Mouse (Mus musculus) inflammation-experienced regulatory T-cells, adult 6 months (primary cell): ENCODE measurements around the gene Isx. TPM values are rescaled to one million over a fixed set of nuclear protein-coding genes. Genes with fewer than 3 reads are reported as not detected.

Source experiments
- ATAC-seq: one replicate; pipeline ENCODE4 v1.8.0; 2017
- polyA plus RNA-seq, 3 experiments: library from polyadenylated mRNA; unstranded; fragments of 100-300 nt; shearing (Covaris generic); gene quantifications; one replicate each; pipeline ENCODE4 v1.2.1; 2017

Isx gene
- under 1 TPM in 1 of 3 experiments, not detected in 2; 0.24 TPM for polyA plus RNA-seq

DNA sequence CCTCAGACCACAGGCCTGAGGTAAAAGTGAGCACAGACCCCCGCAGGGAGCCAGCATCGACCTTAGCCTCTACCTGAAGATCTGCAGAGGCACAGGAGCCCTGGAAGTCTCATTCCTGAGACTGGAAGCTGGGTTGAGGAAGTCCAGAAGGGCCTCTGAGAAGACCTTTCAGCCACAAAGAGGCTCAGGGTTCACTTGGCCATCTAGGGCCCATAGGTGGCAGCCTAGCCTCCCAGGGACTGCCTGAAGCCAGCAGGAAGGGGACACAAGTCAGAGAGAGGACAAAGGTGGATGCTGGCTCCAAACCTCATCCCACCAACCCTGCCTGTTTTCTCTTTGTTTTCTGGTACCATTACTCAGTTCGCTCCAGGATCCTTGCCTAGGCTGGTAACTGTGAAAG, at the start of gene Isx:
Gene Isx, plus strand, starts transcription at position 234 of the 400 bp plus-strand sequence.
- no peak for ATAC-seq

DNA sequence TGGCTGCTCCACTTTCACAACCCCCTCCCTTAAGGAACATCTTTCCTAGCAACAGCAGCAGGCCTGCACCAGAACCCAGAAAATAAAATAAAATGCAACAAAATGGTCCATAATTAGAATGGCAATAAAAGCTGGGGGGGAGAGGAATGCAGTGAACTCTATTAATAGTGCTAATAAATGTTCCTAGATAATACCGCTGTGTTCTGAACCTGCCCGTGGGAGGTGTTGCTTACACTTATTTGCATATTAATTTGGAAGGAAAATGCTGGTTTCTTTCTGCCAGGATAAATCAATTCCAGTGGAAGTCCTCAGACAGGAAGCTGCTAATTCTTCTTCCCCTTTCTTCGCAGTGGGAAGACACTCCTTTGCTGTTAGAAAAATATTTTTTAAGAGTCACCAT, 45.3 kb upstream of the Isx start:
- ATAC-seq, result no peak

DNA sequence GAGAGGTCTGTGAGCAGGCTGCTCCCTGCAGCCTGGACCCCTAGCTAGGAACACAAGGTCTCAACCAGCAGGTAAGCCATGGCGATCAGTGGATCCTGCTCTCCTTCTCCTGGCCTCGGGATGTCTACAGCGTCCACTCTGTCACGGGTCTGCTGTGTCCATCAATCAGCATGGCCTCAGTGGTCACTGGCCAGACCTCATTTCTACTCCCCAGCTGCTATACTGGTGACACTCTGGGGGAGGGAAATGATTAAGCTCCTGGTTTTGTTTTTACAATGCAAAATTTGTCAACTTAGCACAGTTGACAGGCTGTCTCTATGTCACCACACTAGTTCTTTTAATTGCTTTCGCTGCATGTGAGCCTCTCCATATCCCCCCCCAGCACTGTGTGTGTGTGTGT, 41.7 kb upstream of the Isx start:
- no peak for ATAC-seq

DNA sequence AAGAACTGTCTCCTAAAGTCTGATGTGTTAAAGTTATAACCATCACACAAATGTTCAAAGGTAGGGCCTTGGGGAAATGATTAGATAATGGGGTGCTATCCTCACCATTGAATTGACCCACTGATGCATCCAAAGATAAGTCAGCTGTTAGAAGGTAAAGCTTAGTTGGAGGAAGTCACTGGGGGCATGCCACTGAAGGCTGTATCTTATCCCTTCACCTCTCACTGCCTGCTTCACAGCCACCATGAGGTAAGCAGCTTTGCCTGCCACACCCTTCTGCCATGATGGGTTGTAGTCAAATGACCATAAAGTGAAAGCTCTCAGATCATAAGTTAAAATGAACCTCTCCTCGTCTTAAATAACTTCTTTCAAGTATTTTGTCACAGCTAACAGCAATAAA, 38.7 kb upstream of the Isx start:
- ATAC-seq, result no peak

- no peak for ATAC-seq
Observed at GRCm38 (mm10) chr8:74847376-74848048, 25.5 kb upstream of the Isx start.

GRCm38 (mm10) chr8:74848707-74849106, 24.3 kb upstream of the Isx start:
- ATAC-seq, result no peak

DNA sequence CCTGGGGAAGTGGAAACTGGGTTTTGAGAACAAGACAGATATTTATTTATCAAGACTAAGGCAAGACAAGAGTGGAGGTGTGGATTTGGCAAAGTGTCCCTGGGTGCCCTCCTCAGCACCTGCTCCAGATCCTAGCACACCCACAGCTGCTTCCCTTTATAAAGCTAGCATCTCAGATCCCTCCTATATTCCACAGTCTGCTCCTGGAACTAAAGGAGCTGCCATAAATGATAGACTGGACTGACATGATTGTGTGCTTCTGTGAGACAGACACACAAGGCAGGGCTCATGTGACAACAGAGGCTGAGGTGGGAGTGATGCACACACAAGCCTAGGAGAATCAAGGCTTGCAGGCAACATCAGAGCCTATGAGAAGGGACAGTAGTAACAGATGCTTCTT, 22.0 kb upstream of the Isx start:
- ATAC-seq, result no peak

DNA sequence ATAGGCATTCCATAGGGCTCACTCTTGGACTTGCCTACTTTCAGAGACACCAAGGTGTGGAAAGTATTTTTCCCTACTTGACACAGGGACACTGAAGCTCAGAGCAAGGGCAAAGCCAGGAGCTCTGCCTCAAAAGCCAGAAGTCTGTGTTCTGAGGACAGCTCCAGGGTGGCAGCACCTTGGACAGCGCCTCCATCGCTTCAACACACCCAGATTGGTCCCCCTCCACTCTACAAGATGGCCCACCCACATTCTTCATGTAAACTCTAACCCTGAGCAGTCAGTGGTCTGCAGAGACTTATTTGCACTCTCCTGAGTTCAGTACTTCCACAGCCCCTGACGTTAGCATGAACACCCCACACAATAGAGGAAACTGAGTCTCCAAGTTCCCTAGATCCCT, 21.1 kb upstream of the Isx start:
- ATAC-seq, result no peak

- no peak for ATAC-seq
Observed at GRCm38 (mm10) chr8:74853488-74853887, 19.5 kb upstream of the Isx start.

- no peak for ATAC-seq
Observed at GRCm38 (mm10) chr8:74854786-74855185, 18.2 kb upstream of the Isx start.

DNA sequence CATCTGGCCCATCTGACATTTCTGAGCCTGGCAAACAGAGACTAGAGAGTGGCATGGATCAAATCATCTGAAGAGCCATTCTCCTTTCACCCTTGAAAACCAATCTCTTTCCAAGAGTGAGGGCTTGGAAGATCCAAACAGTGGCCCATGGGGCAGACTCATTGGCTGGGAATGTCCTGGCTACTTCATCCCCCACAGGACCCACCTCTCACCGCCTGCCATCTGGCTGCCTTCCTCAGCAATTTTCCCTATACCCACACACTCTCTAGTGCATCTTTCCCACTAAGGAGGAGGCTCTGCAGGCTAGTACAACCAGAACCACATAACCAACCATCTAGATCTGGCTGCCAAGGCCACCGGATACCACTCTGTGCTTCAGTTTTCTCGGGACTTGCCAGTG, 17.6 kb upstream of the Isx start:
- no peak for ATAC-seq

DNA sequence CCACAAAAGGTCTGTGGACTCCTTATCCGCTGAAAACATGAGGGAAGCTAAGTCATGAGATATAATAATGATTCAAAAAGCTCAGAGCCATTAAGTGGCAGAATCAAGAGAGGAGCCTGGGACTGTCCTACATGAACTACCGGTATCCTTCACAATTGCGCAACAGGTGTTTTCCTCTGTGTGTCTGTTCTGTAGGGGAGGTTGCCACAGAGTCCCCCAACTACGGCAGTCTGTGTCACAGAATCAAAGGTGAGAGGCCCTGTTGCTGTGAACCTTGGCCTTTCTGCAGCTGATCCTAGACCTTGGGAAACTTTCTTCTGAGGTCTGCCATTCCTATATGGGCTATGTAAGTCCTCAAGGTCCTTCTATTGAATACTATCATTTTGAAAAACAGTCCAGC, 13.7 kb upstream of the Isx start:
- no peak for ATAC-seq

GRCm38 (mm10) chr8:74860449-74860848, 12.5 kb upstream of the Isx start:
- ATAC-seq, result no peak

DNA sequence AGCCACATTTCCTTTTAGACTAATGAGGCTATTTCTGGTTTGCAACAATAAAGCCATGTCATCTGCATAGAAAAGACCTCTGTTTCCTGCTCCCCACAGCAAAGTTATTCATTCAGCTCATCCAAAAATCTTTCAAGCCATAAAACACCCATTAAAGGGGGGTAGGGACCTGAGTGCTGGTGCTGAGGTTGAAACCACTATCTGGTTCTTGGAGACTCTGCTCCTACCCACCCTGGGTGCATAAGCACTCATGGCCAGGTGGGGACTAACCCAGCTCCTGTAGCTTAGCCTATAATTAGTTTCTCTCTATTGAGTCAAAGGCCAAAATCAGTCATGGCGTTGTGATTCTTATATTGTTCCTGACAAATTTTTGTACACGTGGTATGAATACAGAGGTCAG, 10.4 kb upstream of the Isx start:
- ATAC-seq, result no peak

DNA sequence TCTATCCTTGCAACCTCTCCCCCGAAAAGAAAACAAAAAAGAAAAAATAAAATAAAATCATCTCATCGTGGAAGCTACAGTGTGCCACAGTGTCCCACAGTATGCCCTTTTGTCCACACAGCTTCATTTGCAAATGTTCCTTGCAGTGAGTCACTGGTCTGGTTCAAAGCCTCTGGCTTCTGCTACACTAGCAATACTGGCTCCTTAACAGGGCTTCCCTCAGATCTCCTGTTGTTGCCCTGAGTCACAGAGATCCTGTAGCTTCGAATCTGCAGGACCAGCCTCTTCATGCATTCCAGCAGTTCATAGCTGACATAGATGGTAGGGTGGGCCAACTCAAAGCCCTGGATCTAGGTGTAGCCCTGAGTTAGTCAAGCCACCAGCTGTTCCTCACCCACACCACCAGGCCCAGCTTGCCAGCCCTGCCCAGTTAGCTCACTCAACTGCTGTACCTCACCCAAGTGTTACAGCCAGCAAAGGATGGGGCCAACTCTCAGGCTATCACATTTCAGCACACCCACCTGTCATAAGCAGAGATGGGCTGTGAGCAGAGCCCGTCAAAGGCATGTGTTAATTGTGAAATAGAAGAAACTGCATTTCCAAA, 2.5 kb upstream of the Isx start:
- no peak for ATAC-seq

GRCm38 (mm10) chr8:74871686-74872085, 1.3 kb upstream of the Isx start:
- ATAC-seq, result no peak

DNA sequence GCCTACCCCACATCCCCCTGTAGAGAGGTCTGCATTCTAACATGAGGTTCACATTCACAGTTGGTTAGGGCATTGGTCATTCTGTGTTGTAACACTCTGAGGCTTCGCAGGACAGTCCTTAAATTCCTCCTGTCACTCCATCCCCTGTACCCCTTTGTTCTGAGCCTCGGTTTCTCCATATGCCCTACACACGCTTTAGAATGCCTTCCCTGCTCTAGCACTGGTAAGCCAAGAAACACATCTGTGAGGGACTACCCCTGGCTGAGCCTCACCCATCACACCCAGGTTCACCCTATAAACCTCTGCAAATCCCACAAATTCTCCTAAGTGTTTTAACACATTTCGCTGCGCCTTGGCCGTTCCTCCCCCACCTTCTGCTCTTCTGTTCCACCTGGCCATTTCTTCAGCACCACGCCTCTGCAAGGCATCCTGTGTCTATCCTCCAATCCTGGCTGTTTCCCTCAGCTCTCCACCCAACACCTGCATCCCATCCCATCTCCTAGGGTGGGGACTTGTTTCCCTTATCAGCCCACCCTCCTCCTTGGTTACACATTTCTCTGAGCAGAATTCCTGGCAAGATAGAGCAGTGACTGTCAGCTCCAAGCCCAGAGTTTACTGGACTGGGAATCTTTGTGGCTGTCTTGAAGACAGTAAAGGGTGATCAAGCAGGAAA, 686 bp upstream of the Isx start:
- ATAC-seq, result no peak

DNA sequence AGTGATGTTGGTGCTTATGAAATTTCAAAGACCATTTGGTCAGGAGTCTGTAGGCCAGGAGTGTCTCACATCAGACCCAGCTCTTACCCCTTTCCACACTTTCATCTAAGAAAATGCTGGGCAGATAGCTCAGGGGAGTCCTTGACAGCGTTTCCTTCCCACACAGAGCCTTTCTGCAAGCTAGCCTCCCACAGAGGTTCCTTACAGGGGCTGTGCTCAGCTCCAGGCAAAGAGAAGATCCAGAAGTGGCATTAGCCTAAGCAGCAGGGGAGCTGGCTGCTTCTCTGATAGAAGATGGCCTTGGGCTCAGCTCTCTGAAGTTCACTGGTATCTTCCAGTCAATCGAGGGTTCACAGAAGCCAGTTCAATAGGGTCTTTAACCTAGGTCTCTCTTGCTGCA, 1.6 kb downstream of the Isx start:
- no peak for ATAC-seq

DNA sequence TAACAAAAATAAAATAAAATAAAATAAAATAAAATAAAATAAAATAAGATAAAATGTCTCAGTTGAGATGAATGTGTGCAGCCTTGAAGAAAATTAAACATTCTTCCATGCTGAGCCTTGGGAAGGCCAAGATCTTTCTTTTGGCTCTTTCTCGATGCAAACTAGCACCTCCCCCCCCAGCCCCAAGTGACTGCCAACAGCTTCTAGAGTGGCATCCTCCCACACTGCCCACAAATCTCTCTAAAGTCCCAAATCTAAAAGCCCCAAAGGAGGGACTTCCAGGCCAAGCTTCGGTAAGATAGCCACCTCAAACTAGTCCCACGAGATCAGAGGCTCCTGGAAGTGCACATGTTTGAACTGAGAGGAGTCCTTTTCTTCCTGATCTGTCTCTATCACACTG, 5.7 kb downstream of the Isx start:
- no peak for ATAC-seq

GRCm38 (mm10) chr8:74888763-74889162, 15.8 kb downstream of the Isx start:
- ATAC-seq, result no peak

- ATAC-seq, result no peak
Observed at GRCm38 (mm10) chr8:74891030-74891429, 18.1 kb downstream of the Isx start.

DNA sequence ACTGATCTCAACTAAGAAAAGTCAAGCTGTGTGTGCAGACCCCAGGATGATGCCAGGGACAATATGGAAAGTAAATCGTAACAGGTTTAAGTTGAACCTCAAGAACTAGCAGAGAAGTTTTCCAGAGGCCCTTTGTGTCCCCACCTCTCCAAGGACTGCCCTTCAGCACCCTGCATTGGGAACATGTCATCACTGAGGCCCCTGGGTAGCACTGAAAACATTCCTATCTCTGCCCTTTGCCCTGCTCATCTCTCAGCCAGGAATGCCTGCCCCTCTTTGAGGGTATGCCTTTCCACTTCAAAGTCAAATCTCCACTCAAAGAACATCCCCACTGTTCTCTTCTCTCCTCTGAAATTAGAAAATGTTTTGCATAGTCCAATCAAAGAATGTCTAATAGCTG, 23.3 kb downstream of the Isx start:
- no peak for ATAC-seq

- no peak for ATAC-seq
Observed at GRCm38 (mm10) chr8:74897315-74897714, 24.3 kb downstream of the Isx start.

DNA sequence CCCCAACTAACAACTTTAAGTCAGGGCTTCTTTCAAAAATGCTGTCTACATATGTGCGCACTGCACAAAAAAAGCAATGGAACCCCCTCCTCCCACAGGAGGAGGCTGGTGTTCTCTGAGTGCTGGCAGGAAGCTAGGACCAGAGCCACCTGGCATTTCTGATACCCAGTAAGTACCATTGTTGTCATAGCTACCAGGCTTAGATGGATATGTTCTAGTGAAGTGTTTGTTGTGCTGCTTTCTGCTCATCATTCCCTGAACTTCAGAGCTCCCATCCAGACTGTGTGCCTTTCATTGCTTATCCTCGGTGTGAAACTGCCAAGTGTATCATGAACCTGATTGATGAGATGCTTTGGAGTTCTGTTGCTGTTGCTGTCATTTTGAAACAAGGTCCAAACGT, 26.8 kb downstream of the Isx start:
- no peak for ATAC-seq
